Mouse (Mus musculus) left cerebral cortex, postnatal 10 days (tissue): ENCODE results near the gene Nap1l1. TPM values are rescaled to one million over a fixed set of nuclear protein-coding genes. Genes with fewer than 3 reads are reported as not detected.
"Not testable (repeated sequence)": the region's sequence is repeated elsewhere in the genome, so short reads cannot be mapped to it uniquely, and the experiment has no call there.

ENCODE experiments used
- DNase-seq, 2 experiments: peaks; one replicate each; pipeline ENCODE4 v3.0.0; 2021 to 2022; ENCODE audit warnings: low spot score in 2 of 2, mixed read lengths in 1 of 2; ENCODE audit errors: extremely low spot score in 1 of 2
- intact Hi-C: fragments of 180-260 bp; cut with DNase I; formaldehyde crosslinking; loops from one replicate; pipeline ENCODE4 v1.15.1; 2025
- total RNA-seq, 2 experiments: library from RNA; stranded (reverse); gene quantifications; 2 replicates each; pipeline ENCODE4 v1.2.3; 2021

Gene Nap1l1
- total RNA-seq, result 100 to 1,000 TPM; 237 to 241 TPM

GRCm38 (mm10) chr10:111472686-111473510 is at the start of gene Nap1l1:
Nap1l1 (plus strand) TSS chr10:111473223.
- DNase-seq, result peak; percentile 94 to 97
- intact Hi-C loops, result loop anchor here (5.0 kb wide), 1 partner anchor 176 kb away; the partner anchor contains the start of gene Bbs10

- no peak for DNase-seq
- intact Hi-C loops, result no loop called here
Observed at GRCm38 (mm10) chr10:111426491-111426890, 46.5 kb upstream of the Nap1l1 start.

GRCm38 (mm10) chr10:111433502-111433901 is 39.5 kb upstream of the Nap1l1 start:
- DNase-seq, result no peak
- intact Hi-C loops, result no loop called here

GRCm38 (mm10) chr10:111441034-111441440 is 32.0 kb upstream of the Nap1l1 start:
- DNase-seq, result no peak
- intact Hi-C loops, result no loop called here

- no peak for DNase-seq
- intact Hi-C loops, result no loop called here
Observed at GRCm38 (mm10) chr10:111444199-111444598, 28.8 kb upstream of the Nap1l1 start.

GRCm38 (mm10) chr10:111445939-111446671 is 26.9 kb upstream of the Nap1l1 start:
- intact Hi-C loops, result no loop called here
- DNase-seq, result no peak

GRCm38 (mm10) chr10:111446672-111447008 is 26.4 kb upstream of the Nap1l1 start:
- DNase-seq, intact Hi-C loops: not testable (repeated sequence)

GRCm38 (mm10) chr10:111449662-111450061 is 23.4 kb upstream of the Nap1l1 start:
- not testable (repeated sequence) for DNase-seq

GRCm38 (mm10) chr10:111451683-111452322 is 21.2 kb upstream of the Nap1l1 start:
- no peak for DNase-seq
- intact Hi-C loops, result no loop called here

More at GRCm38 (mm10) chr10:111449662-111450061, 23.4 kb upstream of the Nap1l1 start:
- intact Hi-C loops, result not testable (repeated sequence)

- DNase-seq, result no peak
- intact Hi-C loops, result no loop called here
Observed at GRCm38 (mm10) chr10:111452426-111452825, 20.6 kb upstream of the Nap1l1 start.

- no peak for DNase-seq
- intact Hi-C loops, result no loop called here
Observed at GRCm38 (mm10) chr10:111454698-111455308, 18.2 kb upstream of the Nap1l1 start.

- DNase-seq, result no peak
- intact Hi-C loops, result no loop called here
Observed at GRCm38 (mm10) chr10:111458088-111458487, 14.9 kb upstream of the Nap1l1 start.

GRCm38 (mm10) chr10:111459040-111459439 is 14.0 kb upstream of the Nap1l1 start:
- peak in 1 of 2 experiments; percentile 51 for DNase-seq
- intact Hi-C loops, result no loop called here

- intact Hi-C loops, result no loop called here
- no peak for DNase-seq
Observed at GRCm38 (mm10) chr10:111459874-111460273, 13.1 kb upstream of the Nap1l1 start.

GRCm38 (mm10) chr10:111460381-111460780 is 12.6 kb upstream of the Nap1l1 start:
- DNase-seq, result peak in 1 of 2 experiments; percentile 64
- intact Hi-C loops, result no loop called here

- intact Hi-C loops, result no loop called here
- DNase-seq, result no peak
Observed at GRCm38 (mm10) chr10:111464833-111465232, 8.2 kb upstream of the Nap1l1 start.

- intact Hi-C loops, result no loop called here
- DNase-seq, result no peak
Observed at GRCm38 (mm10) chr10:111465409-111465808, 7.6 kb upstream of the Nap1l1 start.

- intact Hi-C loops, result loop anchor here (5.0 kb wide), 1 partner anchor 174 kb away; the partner anchor contains the start of gene Bbs10
Observed at GRCm38 (mm10) chr10:111471166-111471565, 1.9 kb upstream of the Nap1l1 start.

More at GRCm38 (mm10) chr10:111471166-111471565, 1.9 kb upstream of the Nap1l1 start:
- no peak for DNase-seq
